ENCODE assay signal across 19 mouse cellular contexts in genomic region chr15:25093758-25094157, GRCm38 (mm10).
DNase-seq lines count a peak whose midpoint lies in the region; ATAC-seq and TF ChIP-seq lines count a peak whose summit lies in the region.
"Had no signal": no experiment of that assay in that cellular context is flagged by ENCODE, and none has a peak within 500 bp of the region (broad histone marks: within the 10 kb centered on the region; RNA-seq: fewer than 3 reads in every experiment).

No protein-coding gene starts in this region.

- H3K4me1 ChIP-seq in neural tube, embryonic 13.5 days (replicated peaks): peaks cover 5% of the 10 kb centered on the region
- no peaks in the 10 kb centered on the region for H3K4me1 ChIP-seq in lung, adult 2 months (ENCODE audit: control insufficient read depth, insufficient read depth, low read length)
- H3K4me1 ChIP-seq in heart, embryonic 12.5 days (replicated peaks): no peaks in the 10 kb centered on the region
- H3K4me1 ChIP-seq: heart, embryonic 15.5 days; limb, embryonic 13.5 days; liver, embryonic 15.5 days had no signal

- no peaks in the 10 kb centered on the region for H3K9me3 ChIP-seq in neural tube, embryonic 13.5 days
- H3K9me3 ChIP-seq in heart, embryonic 12.5 days (replicated peaks): no peaks in the 10 kb centered on the region
- H3K9me3 ChIP-seq: heart, embryonic 15.5 days; hindbrain, embryonic 12.5 days; limb, embryonic 13.5 days; liver, embryonic 15.5 days had no signal

- peak overlapping the region; percentile 43; the same call in 1 of the 2 replicates for H3K27ac ChIP-seq in neural tube, embryonic 13.5 days (replicated peaks)
- no peak overlapping the region for H3K27ac ChIP-seq in heart, embryonic 12.5 days (ENCODE audit: poor library complexity, severe bottlenecking)
- H3K27ac ChIP-seq: heart, embryonic 15.5 days; hindbrain, embryonic 12.5 days; limb, embryonic 13.5 days; liver, embryonic 15.5 days had no signal

- no peak for TF ChIP-seq CTCF in lung, adult 2 months (IDR thresholded peaks at IDR 0.05; ENCODE audit: insufficient read depth, low read length)

- H3K27me3 ChIP-seq in neural tube, embryonic 13.5 days: no peaks in the 10 kb centered on the region
- no peaks in the 10 kb centered on the region for H3K27me3 ChIP-seq in heart, embryonic 12.5 days (replicated peaks)
- H3K27me3 ChIP-seq: CH12.LX; heart, embryonic 15.5 days; hindbrain, embryonic 12.5 days; limb, embryonic 13.5 days; liver, embryonic 15.5 days had no signal

- no peak overlapping the region for H3K4me2 ChIP-seq in neural tube, embryonic 13.5 days
- no peak overlapping the region for H3K4me2 ChIP-seq in heart, embryonic 12.5 days
- H3K4me2 ChIP-seq: heart, embryonic 15.5 days; hindbrain, embryonic 12.5 days; limb, embryonic 13.5 days; liver, embryonic 15.5 days had no signal

- no peak overlapping the region for H3K9ac ChIP-seq in neural tube, embryonic 13.5 days
- no peak overlapping the region for H3K9ac ChIP-seq in heart, embryonic 12.5 days
- H3K9ac ChIP-seq: heart, embryonic 15.5 days; hindbrain, embryonic 12.5 days; limb, embryonic 13.5 days; liver, embryonic 15.5 days had no signal

- intact Hi-C loops in heart, postnatal 10 days (cut with DNase I): no loop called here

- H3K4me3 ChIP-seq in neural tube, embryonic 13.5 days: no peak overlapping the region
- H3K4me3 ChIP-seq in lung, adult 2 months (replicated peaks; ENCODE audit: extremely low read depth, low read depth, low read length): no peak overlapping the region
- no peak overlapping the region for H3K4me3 ChIP-seq in heart, embryonic 12.5 days
- H3K4me3 ChIP-seq: heart, embryonic 15.5 days; hindbrain, embryonic 12.5 days; limb, embryonic 13.5 days; liver, embryonic 15.5 days had no signal

- WGBS in neural tube, embryonic 13.5 days: 19% methylated on average over 6 of the region's 6 CpGs
- WGBS in lung, adult 2 months: 31% methylated on average over 6 of the region's 6 CpGs
- 24% methylated on average over 6 of the region's 6 CpGs for WGBS in heart, embryonic 12.5 days

- no peak for TF ChIP-seq POLR2A in lung, adult 2 months (IDR thresholded peaks at IDR 0.05; ENCODE audit: borderline replicate concordance, extremely low read depth, low read depth, low read length)

- peak; percentile 74 for DNase-seq in heart, adult 11 months
- no peak for DNase-seq in heart, postnatal 10 days
- DNase-seq in brain, adult 2 months (ENCODE audit: low read depth, low spot score): peak; percentile 9
- peak; percentile 1 for DNase-seq in embryo, embryonic 9.5 days (ENCODE audit: extremely low spot score)
- no peak for DNase-seq in lung, adult 2 months
- DNase-seq: adrenal gland, adult 2 months; cerebellum, adult 2 months; heart, adult 18-20 months; kidney, adult 11 months; kidney, postnatal 10 days; lung, postnatal 10 days; thymus, postnatal 36 days had no signal

- ATAC-seq in neural tube, embryonic 13.5 days (ENCODE audit: low read depth): peak; percentile 56; the same call in 1 of the 2 replicates
- ATAC-seq in heart, embryonic 12.5 days (ENCODE audit: insufficient number of reproducible peaks, low FRiP score): no peak

- H3K36me3 ChIP-seq in neural tube, embryonic 13.5 days: no peaks in the 10 kb centered on the region
- no peaks in the 10 kb centered on the region for H3K36me3 ChIP-seq in heart, embryonic 12.5 days
- H3K36me3 ChIP-seq: heart, embryonic 15.5 days; hindbrain, embryonic 12.5 days; limb, embryonic 13.5 days; liver, embryonic 15.5 days had no signal

Comparison
In these comparisons a context has a peak if more than half of its experiments do, and no peak if none do; other contexts are left out.
1. DNase-seq: peak in heart, adult 11 months (single experiment), brain, adult 2 months (single experiment) and embryo, embryonic 9.5 days (single experiment); none in heart, postnatal 10 days (0 of 2) and lung, adult 2 months (single experiment).